Mouse (Mus musculus) duodenum, adult 2 months (tissue): ENCODE data around the gene Olfr644. TPM values are rescaled to one million over a fixed set of nuclear protein-coding genes. Genes with fewer than 3 reads are reported as not detected.

ENCODE experiments used
- polyA plus RNA-seq: library from polyadenylated mRNA; depleted of rRNA; stranded (reverse); fragments of >200 nt; gene quantifications from 2 replicates; pipeline ENCODE4 v1.2.3, GENCODE M21; 2012; ENCODE audit warnings: low replicate concordance; rRNA removed

Olfr644 gene
- not detected in 2 replicates for polyA plus RNA-seq

DNA sequence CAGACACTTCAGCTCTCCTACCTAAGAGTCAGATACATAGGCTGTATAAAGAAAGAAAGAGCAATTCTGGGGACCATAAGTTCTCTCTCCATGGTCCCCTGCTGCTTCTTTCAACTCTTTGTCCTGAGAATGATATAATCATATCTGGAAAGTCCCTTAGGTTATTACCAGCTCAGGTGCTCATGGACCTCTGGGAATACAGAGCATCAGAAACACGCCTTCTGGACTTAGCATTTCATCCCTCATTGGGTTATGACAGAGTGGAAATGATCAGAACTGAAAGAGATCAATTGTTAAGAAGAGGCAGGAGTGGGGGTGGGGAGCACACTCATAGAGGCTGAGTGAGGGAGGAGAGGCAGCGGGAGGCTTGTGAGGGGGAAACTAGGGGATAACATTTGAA lies at the start of gene Olfr644:
TSS of gene Olfr644 (minus strand) at position 101 of the 400 bp plus-strand sequence.

DNA sequence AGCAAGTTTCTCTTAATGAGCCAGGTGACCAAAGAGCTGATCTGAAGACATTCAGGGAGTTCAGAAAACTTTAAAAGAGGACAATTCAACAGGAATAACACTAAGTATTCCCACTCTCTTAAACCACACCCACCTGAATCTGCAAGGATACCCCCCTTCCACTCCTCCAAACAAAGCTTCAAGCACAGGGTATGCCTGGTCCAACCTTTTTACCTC lies 33.0 kb upstream of the Olfr644 start, which contains the start of gene Olfr646:
TSS of gene Olfr646 (plus strand) at position 117 of the 216 bp plus-strand sequence.

DNA sequence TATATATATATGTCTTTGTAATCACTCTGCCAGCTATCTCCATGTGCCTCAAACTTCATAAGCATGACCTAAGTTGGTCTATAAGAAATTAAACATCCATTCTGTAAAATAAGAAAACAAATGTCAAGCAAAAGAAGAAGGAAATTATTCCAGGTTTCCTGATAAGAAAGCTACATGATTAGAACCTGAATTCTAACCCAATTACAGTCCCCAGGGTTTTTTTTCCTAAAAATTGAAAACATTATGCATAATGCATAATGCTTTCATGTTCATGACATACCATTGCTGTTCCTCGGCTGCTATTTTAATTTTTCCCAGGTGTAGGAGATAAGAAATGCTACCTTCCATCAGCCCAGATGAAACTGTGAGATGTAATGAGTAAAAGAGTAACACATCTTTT lies 13.7 kb upstream of the Olfr644 start, which contains the start of gene Olfr645:
TSS of gene Olfr645 (minus strand) at position 101 of the 400 bp plus-strand sequence.

DNA sequence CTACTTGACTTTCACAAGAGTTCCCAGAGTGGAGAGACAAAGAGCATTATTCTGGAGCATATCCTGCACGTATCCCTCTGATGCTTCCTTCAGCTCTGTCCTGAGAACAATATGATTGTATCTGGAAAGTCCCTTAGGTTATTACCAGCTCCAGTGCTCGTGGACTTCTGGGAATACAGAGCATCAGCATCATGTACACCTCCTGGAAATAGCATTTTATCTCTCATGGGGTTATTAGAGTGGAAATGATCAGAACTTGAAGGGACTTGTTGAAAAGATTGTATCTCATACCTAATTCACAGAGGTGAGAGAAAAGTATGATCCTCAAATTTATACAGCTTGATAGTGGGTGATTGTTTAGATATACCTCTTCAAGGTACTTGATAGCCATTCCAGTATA lies 10.3 kb downstream of the Olfr644 start, which contains the start of gene 4930516K23Rik:
TSS of gene 4930516K23Rik (minus strand) at position 101 of the 400 bp plus-strand sequence.

DNA sequence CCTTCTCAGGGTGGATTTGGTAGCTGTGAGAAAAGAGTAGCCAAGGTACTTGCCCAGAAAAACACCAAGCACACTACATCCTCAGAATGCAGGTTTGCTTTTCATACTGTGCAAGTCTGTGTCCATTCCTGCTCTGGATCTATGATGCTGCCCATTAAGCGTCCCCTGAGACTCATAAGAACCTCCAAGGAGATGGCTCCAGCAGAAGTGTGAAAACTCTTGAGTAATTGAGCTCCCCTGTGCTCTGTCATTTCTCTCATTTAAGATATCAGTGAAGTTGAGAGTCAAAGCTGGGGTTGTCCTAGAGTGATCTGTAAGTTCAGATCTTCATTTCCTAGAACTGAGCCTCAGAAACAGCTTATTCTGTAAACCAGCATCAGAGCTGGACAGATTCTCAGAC lies 19.1 kb downstream of the Olfr644 start, which contains the start of gene Olfr642:
TSS of gene Olfr642 (minus strand) at position 101 of the 400 bp plus-strand sequence.

DNA sequence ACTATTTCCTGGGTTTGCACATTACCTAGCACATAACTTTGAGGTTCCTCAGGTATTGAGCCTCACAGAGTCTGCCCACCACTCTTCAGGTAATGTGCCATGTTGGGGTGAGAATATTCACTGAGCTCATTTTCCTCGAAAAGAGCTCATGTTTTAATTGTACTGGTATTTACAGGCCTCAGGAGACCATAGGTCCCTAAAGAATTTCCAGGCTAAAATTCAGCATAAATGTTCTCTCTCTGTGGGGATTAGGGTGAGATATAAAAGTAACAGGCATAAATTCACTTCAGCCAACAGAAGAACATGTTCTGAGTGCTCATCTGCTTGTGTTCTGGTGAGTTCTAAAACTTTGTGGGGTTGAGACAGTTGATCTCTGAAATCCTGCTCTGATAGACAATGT lies 36.5 kb downstream of the Olfr644 start, which contains the start of gene Olfr641:
TSS of gene Olfr641 (plus strand) at position 301 of the 400 bp plus-strand sequence.

DNA sequence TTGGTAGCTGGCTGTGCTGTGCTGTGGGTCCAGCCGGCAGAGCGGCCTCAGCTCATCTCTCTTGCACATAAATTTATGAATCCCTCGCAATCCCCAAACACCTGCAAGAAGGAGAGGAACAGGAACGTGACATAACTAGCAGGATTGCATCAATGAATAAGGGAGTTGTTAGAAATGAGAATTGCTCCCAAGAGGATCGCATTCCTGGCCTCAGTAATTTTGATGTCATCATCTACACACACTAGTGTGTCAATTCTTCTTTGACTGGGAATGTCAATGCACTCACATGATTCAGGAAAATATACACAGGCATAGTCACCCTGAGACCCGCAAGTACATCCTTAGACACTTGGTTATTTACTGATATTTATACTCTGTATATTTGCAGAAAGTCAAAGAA lies 46.2 kb downstream of the Olfr644 start, which contains the start of gene Olfr640:
TSS of gene Olfr640 (minus strand) at position 101 of the 400 bp plus-strand sequence.

DNA sequence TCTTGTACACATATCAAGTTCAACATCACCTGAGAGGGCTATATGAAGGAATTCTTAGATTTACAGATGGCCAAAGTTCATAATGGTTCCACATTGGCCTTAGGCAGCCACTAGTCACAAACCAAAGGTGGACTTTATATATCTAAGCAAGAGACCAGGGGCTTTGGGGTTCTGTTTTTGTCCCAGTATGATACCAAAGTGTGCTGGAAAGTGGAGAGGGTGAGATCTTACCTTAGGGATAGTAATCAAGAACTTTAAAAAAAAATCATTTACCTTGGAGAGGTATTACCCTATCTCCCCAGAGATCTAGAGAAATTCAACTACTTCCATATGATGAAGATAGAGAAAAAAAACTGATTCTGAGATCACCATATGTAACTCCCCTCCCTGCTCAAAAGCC lies 54.5 kb downstream of the Olfr644 start, which contains the start of gene Olfr639:
TSS of gene Olfr639 (minus strand) at position 101 of the 400 bp plus-strand sequence.

Other genes with a start within 250 kb of the Olfr644 start
- gene Hbb-bs, start 243.8 kb downstream of the Olfr644 start, polyA plus RNA-seq, result 335 and 1,183 TPM in 2 replicates
- not detected in 2 replicates for gene Hbb-bh2, start 231.3 kb downstream of the Olfr644 start, polyA plus RNA-seq
- not detected in 2 replicates for gene Hbb-bh1, start 228.7 kb downstream of the Olfr644 start, polyA plus RNA-seq
- gene Hbb-y, start 218.7 kb downstream of the Olfr644 start, polyA plus RNA-seq, result not detected in 2 replicates
- not detected in 2 replicates for gene Olfr66, start 185.6 kb downstream of the Olfr644 start, polyA plus RNA-seq
- gene Olfr64, start 177.4 kb downstream of the Olfr644 start, polyA plus RNA-seq, result not detected in 2 replicates
- gene Olfr65, start 168.4 kb downstream of the Olfr644 start, polyA plus RNA-seq, result not detected in 2 replicates
- not detected in 2 replicates for gene Olfr631, start 143.0 kb downstream of the Olfr644 start, polyA plus RNA-seq
- 0.20 TPM in 1 of 2 replicates, not detected in the other for gene Olfr632, start 137.5 kb downstream of the Olfr644 start, polyA plus RNA-seq
- gene Olfr633, start 127.4 kb downstream of the Olfr644 start, polyA plus RNA-seq, result not detected in 2 replicates
- not detected in 2 replicates for gene Olfr635, start 100.7 kb downstream of the Olfr644 start, polyA plus RNA-seq
- not detected in 2 replicates for gene Olfr638, start 73.1 kb downstream of the Olfr644 start, polyA plus RNA-seq
- gene Olfr639, start 54.6 kb downstream of the Olfr644 start, polyA plus RNA-seq, result not detected in 2 replicates
- gene Olfr640, start 46.3 kb downstream of the Olfr644 start, polyA plus RNA-seq, result not detected in 2 replicates
- gene Olfr641, start 36.4 kb downstream of the Olfr644 start, polyA plus RNA-seq, result not detected in 2 replicates
- gene Olfr642, start 19.2 kb downstream of the Olfr644 start, polyA plus RNA-seq, result not detected in 2 replicates
- gene 4930516K23Rik, start 10.4 kb downstream of the Olfr644 start, polyA plus RNA-seq, result not detected in 2 replicates
- not detected in 2 replicates for gene Olfr645, start 13.6 kb upstream of the Olfr644 start, polyA plus RNA-seq
- gene Olfr646, start 33.0 kb upstream of the Olfr644 start, polyA plus RNA-seq, result not detected in 2 replicates
- not detected in 2 replicates for gene Ubqln5, start 58.0 kb upstream of the Olfr644 start, polyA plus RNA-seq
- not detected in 2 replicates for gene Olfr643, start 65.5 kb upstream of the Olfr644 start, polyA plus RNA-seq
- gene Ubqln3, start 71.4 kb upstream of the Olfr644 start, polyA plus RNA-seq, result not detected in 2 replicates
- gene Ubqlnl, start 78.7 kb upstream of the Olfr644 start, polyA plus RNA-seq, result not detected in 2 replicates
- not detected in 2 replicates for gene Olfm5, start 93.0 kb upstream of the Olfr644 start, polyA plus RNA-seq
- gene Olfr648, start 111.5 kb upstream of the Olfr644 start, polyA plus RNA-seq, result not detected in 2 replicates
- gene Olfr649, start 124.1 kb upstream of the Olfr644 start, polyA plus RNA-seq, result not detected in 2 replicates
- 0.24 and 0.58 TPM in 2 replicates for gene Trim6, start 146.9 kb upstream of the Olfr644 start, polyA plus RNA-seq
- 2.1 and 2.6 TPM in 2 replicates for gene Trim34a, start 172.6 kb upstream of the Olfr644 start, polyA plus RNA-seq
- gene Trim5, start 216.2 kb upstream of the Olfr644 start, polyA plus RNA-seq, result 0.09 and 0.19 TPM in 2 replicates
- 1.3 and 1.9 TPM in 2 replicates for gene Trim12a, start 243.6 kb upstream of the Olfr644 start, polyA plus RNA-seq